Mouse (Mus musculus): ENCODE data around the gene Stat3. TPM values are rescaled to one million over a fixed set of nuclear protein-coding genes. Genes with fewer than 3 reads are reported as not detected.
A peak's percentile ranks its signal among the peaks of the same experiment; 100 is the strongest.

The Stat3 gene
- polyA plus RNA-seq (2014; fragmentation: Nextera tagmentation; extraction: Ambion mirVana), result 43.5 and 44.8 TPM in 2 replicates

GRCm38 (mm10) chr11:100939512-100940151 lies at the start of gene Stat3:
Stat3 (minus strand) TSS chr11:100939540.
- no peaks in the 10 kb centered on the region for H3K36me3 ChIP-seq (ENCODE audit: control insufficient read depth, insufficient read depth, low read length)
- H3K4me3 ChIP-seq (ENCODE audit: low read depth, low read length), result peak within 1 kb of the TSS; percentile 96
- peak within 1 kb of the TSS; percentile 83 for H3K4me2 ChIP-seq (replicated peaks; ENCODE audit: low read depth, low read length)
- H3K4me1 ChIP-seq (ENCODE audit: control insufficient read depth, insufficient read depth, low read length), result peaks cover 3% of the 10 kb centered on the region; the same call in 1 of the 2 replicates
- peak within 1 kb of the TSS; percentile 86; the same call in 1 of the 2 replicates for H3K27ac ChIP-seq (ENCODE audit: low read length)
- peak; percentile 99 for ATAC-seq (ENCODE audit: insufficient number of reproducible peaks, insufficient read depth, low FRiP score, low read depth)
- WGBS, result 1% methylated on average over 29 of the region's 29 CpGs
- no peaks in the 10 kb centered on the region for H3K9me3 ChIP-seq (ENCODE audit: control insufficient read depth, low read depth, low read length)
- peak within 1 kb of the TSS; percentile 77 for H3K9ac ChIP-seq (replicated peaks; ENCODE audit: low read depth, low read length)
- H3K27me3 ChIP-seq (ENCODE audit: control insufficient read depth, insufficient read depth, low read length), result no peaks in the 10 kb centered on the region

- Histone ChIP-seq H3K4me1 (ENCODE audit: control insufficient read depth, insufficient read depth, low read length) (no peaks in the 10 kb centered on the region), H3K9me3 (ENCODE audit: control insufficient read depth, low read depth, low read length) (no peaks in the 10 kb centered on the region), H3K36me3 (ENCODE audit: control insufficient read depth, insufficient read depth, low read length) (no peaks in the 10 kb centered on the region), H3K27ac (ENCODE audit: low read length) (no peak overlapping the region), H3K27me3 (ENCODE audit: control insufficient read depth, insufficient read depth, low read length) (no peaks in the 10 kb centered on the region), H3K9ac (replicated peaks; ENCODE audit: low read depth, low read length) (no peak overlapping the region), H3K4me3 (ENCODE audit: low read depth, low read length) (no peak overlapping the region), H3K4me2 (replicated peaks; ENCODE audit: low read depth, low read length) (no peak overlapping the region)
- ATAC-seq (ENCODE audit: insufficient number of reproducible peaks, insufficient read depth, low FRiP score, low read depth), result no peak
- 80% methylated on average over 3 of the region's 3 CpGs for WGBS
Observed at GRCm38 (mm10) chr11:100988674-100989073, 49.3 kb upstream of the Stat3 start.

- no peak overlapping the region for H3K4me3 ChIP-seq (ENCODE audit: low read depth, low read length)
- H3K36me3 ChIP-seq (ENCODE audit: control insufficient read depth, insufficient read depth, low read length), result no peaks in the 10 kb centered on the region
- WGBS, result 46% methylated on average over 3 of the region's 3 CpGs
- no peaks in the 10 kb centered on the region; the same call in 1 of the 2 replicates for H3K4me1 ChIP-seq (ENCODE audit: control insufficient read depth, insufficient read depth, low read length)
- no peak overlapping the region for H3K27ac ChIP-seq (ENCODE audit: low read length)
- H3K4me2 ChIP-seq (replicated peaks; ENCODE audit: low read depth, low read length), result no peak overlapping the region
- ATAC-seq (ENCODE audit: insufficient number of reproducible peaks, insufficient read depth, low FRiP score, low read depth), result no peak
- no peak overlapping the region for H3K9ac ChIP-seq (replicated peaks; ENCODE audit: low read depth, low read length)
- no peaks in the 10 kb centered on the region for H3K9me3 ChIP-seq (ENCODE audit: control insufficient read depth, low read depth, low read length)
- no peaks in the 10 kb centered on the region for H3K27me3 ChIP-seq (ENCODE audit: control insufficient read depth, insufficient read depth, low read length)
Observed at GRCm38 (mm10) chr11:100985607-100986006, 46.3 kb upstream of the Stat3 start.

GRCm38 (mm10) chr11:100983778-100984131 lies 44.4 kb upstream of the Stat3 start:
- Histone ChIP-seq H3K4me3 (ENCODE audit: low read depth, low read length) (no peak overlapping the region), H3K4me1 (ENCODE audit: control insufficient read depth, insufficient read depth, low read length) (peaks cover 8% of the 10 kb centered on the region), H3K4me2 (replicated peaks; ENCODE audit: low read depth, low read length) (no peak overlapping the region), H3K36me3 (ENCODE audit: control insufficient read depth, insufficient read depth, low read length) (no peaks in the 10 kb centered on the region), H3K9me3 (ENCODE audit: control insufficient read depth, low read depth, low read length) (no peaks in the 10 kb centered on the region), H3K27me3 (ENCODE audit: control insufficient read depth, insufficient read depth, low read length) (no peaks in the 10 kb centered on the region), H3K9ac (replicated peaks; ENCODE audit: low read depth, low read length) (no peak overlapping the region), H3K27ac (ENCODE audit: low read length) (no peak overlapping the region)
- no peak for ATAC-seq (ENCODE audit: insufficient number of reproducible peaks, insufficient read depth, low FRiP score, low read depth)
- WGBS, result 57% methylated on average over 7 of the region's 7 CpGs

- H3K9ac ChIP-seq (replicated peaks; ENCODE audit: low read depth, low read length), result no peak overlapping the region
- peak; percentile 42; the same call in 1 of the 2 replicates for ATAC-seq (ENCODE audit: insufficient number of reproducible peaks, insufficient read depth, low FRiP score, low read depth)
- H3K36me3 ChIP-seq (ENCODE audit: control insufficient read depth, insufficient read depth, low read length), result no peaks in the 10 kb centered on the region
- H3K4me2 ChIP-seq (replicated peaks; ENCODE audit: low read depth, low read length), result peak overlapping the region; percentile 57
- WGBS, result 3% methylated on average over 20 of the region's 20 CpGs
- no peak overlapping the region for H3K27ac ChIP-seq (ENCODE audit: low read length)
- peaks cover 8% of the 10 kb centered on the region for H3K4me1 ChIP-seq (ENCODE audit: control insufficient read depth, insufficient read depth, low read length)
- peak overlapping the region; percentile 24 for H3K4me3 ChIP-seq (ENCODE audit: low read depth, low read length)
- H3K27me3 ChIP-seq (ENCODE audit: control insufficient read depth, insufficient read depth, low read length), result no peaks in the 10 kb centered on the region
- no peaks in the 10 kb centered on the region for H3K9me3 ChIP-seq (ENCODE audit: control insufficient read depth, low read depth, low read length)
Observed at GRCm38 (mm10) chr11:100983125-100983777, 43.9 kb upstream of the Stat3 start.

GRCm38 (mm10) chr11:100982087-100982486 lies 42.7 kb upstream of the Stat3 start:
- Histone ChIP-seq H3K36me3 (ENCODE audit: control insufficient read depth, insufficient read depth, low read length) (no peaks in the 10 kb centered on the region), H3K27ac (ENCODE audit: low read length) (no peak overlapping the region), H3K4me3 (ENCODE audit: low read depth, low read length) (no peak overlapping the region), H3K4me1 (ENCODE audit: control insufficient read depth, insufficient read depth, low read length) (peaks cover 8% of the 10 kb centered on the region), H3K4me2 (replicated peaks; ENCODE audit: low read depth, low read length) (no peak overlapping the region), H3K27me3 (ENCODE audit: control insufficient read depth, insufficient read depth, low read length) (no peaks in the 10 kb centered on the region), H3K9me3 (ENCODE audit: control insufficient read depth, low read depth, low read length) (no peaks in the 10 kb centered on the region), H3K9ac (replicated peaks; ENCODE audit: low read depth, low read length) (no peak overlapping the region)
- no peak for ATAC-seq (ENCODE audit: insufficient number of reproducible peaks, insufficient read depth, low FRiP score, low read depth)
- WGBS, result 23% methylated on average over 8 of the region's 8 CpGs

GRCm38 (mm10) chr11:100981236-100981635 lies 41.9 kb upstream of the Stat3 start:
- Histone ChIP-seq H3K9me3 (ENCODE audit: control insufficient read depth, low read depth, low read length) (no peaks in the 10 kb centered on the region), H3K9ac (replicated peaks; ENCODE audit: low read depth, low read length) (no peak overlapping the region), H3K4me1 (ENCODE audit: control insufficient read depth, insufficient read depth, low read length) (peaks cover 8% of the 10 kb centered on the region), H3K4me3 (ENCODE audit: low read depth, low read length) (no peak overlapping the region), H3K27ac (ENCODE audit: low read length) (no peak overlapping the region), H3K4me2 (replicated peaks; ENCODE audit: low read depth, low read length) (no peak overlapping the region), H3K36me3 (ENCODE audit: control insufficient read depth, insufficient read depth, low read length) (no peaks in the 10 kb centered on the region), H3K27me3 (ENCODE audit: control insufficient read depth, insufficient read depth, low read length) (no peaks in the 10 kb centered on the region)
- no peak for ATAC-seq (ENCODE audit: insufficient number of reproducible peaks, insufficient read depth, low FRiP score, low read depth)
- WGBS, result 62% methylated on average over 3 of the region's 3 CpGs

- no peaks in the 10 kb centered on the region for H3K27me3 ChIP-seq (ENCODE audit: control insufficient read depth, insufficient read depth, low read length)
- H3K4me1 ChIP-seq (ENCODE audit: control insufficient read depth, insufficient read depth, low read length), result peaks cover 8% of the 10 kb centered on the region
- H3K4me3 ChIP-seq (ENCODE audit: low read depth, low read length), result no peak overlapping the region
- no peaks in the 10 kb centered on the region for H3K36me3 ChIP-seq (ENCODE audit: control insufficient read depth, insufficient read depth, low read length)
- WGBS, result 67% methylated on average over 1 of the region's 1 CpGs
- ATAC-seq (ENCODE audit: insufficient number of reproducible peaks, insufficient read depth, low FRiP score, low read depth), result no peak
- H3K27ac ChIP-seq (ENCODE audit: low read length), result peak overlapping the region; percentile 61; the same call in 1 of the 2 replicates
- H3K4me2 ChIP-seq (replicated peaks; ENCODE audit: low read depth, low read length), result no peak overlapping the region
- H3K9ac ChIP-seq (replicated peaks; ENCODE audit: low read depth, low read length), result no peak overlapping the region
- no peaks in the 10 kb centered on the region for H3K9me3 ChIP-seq (ENCODE audit: control insufficient read depth, low read depth, low read length)
Observed at GRCm38 (mm10) chr11:100980438-100980837, 41.1 kb upstream of the Stat3 start.

Data from stomach, embryonic 14.5 days (tissue).